Mouse (Mus musculus) heart, embryonic 15.5 days (tissue): Measurements from ENCODE around the gene Patl1. TPM values are rescaled to one million over a fixed set of nuclear protein-coding genes. Genes with fewer than 3 reads are reported as not detected.

Experiments used
- ATAC-seq: fragments of 200-750 bp; cut with Nextera tagmentation; replicated peaks from 2 replicates; pipeline ENCODE4 v1.8.0; 2017; ENCODE audit warnings: low read depth, moderate TSS enrichment; ENCODE audit not compliant: insufficient number of reproducible peaks, insufficient read depth, low FRiP score
- H3K27ac ChIP-seq: fragments of 300-500 bp; sonication (generic); 2 replicates; pipeline ENCODE4 v1.5.1; 2015; ENCODE audit warnings: mild to moderate bottlenecking, inconsistent platforms
- H3K27me3 ChIP-seq: fragments of 300-500 bp; sonication (generic); 2 replicates; pipeline ENCODE4 v1.6.1; 2015; ENCODE audit warnings: inconsistent platforms
- H3K36me3 ChIP-seq: fragments of 300-500 bp; sonication (generic); 2 replicates; pipeline ENCODE4 v1.6.1; 2015; ENCODE audit warnings: mild to moderate bottlenecking, inconsistent platforms
- H3K4me1 ChIP-seq: fragments of 300-500 bp; sonication (generic); replicated peaks from 2 replicates; pipeline ENCODE4 v1.6.1; 2015; ENCODE audit warnings: inconsistent platforms
- H3K4me2 ChIP-seq: fragments of 300-500 bp; sonication (generic); 2 replicates; pipeline ENCODE4 v1.6.1; 2015; ENCODE audit warnings: inconsistent platforms, mild to moderate bottlenecking, moderate library complexity
- H3K4me3 ChIP-seq: fragments of 300-500 bp; sonication (generic); 2 replicates; pipeline ENCODE4 v1.5.1; 2015; ENCODE audit warnings: mild to moderate bottlenecking, inconsistent platforms
- H3K9ac ChIP-seq: fragments of 300-500 bp; sonication (generic); 2 replicates; pipeline ENCODE4 v1.6.1; 2015; ENCODE audit warnings: mild to moderate bottlenecking, inconsistent platforms
- H3K9me3 ChIP-seq: fragments of 300-500 bp; sonication (generic); replicated peaks from 2 replicates; pipeline ENCODE4 v1.6.1; 2016; ENCODE audit warnings: inconsistent platforms
- WGBS: fragments of 180-500 bp; shearing (Covaris S2); methylation state at CpG from one replicate; pipeline ENCODE4 v1.1.7; 2015; ENCODE audit warnings: mixed read lengths; 5-methylcytosine and 5-hydroxymethylcytosine counted together
- microRNA-seq: library from miRNA; unstranded; fragments of <30 nt; microRNA quantifications from one replicate; pipeline ENCODE4, GENCODE M21; 2016
- polyA plus RNA-seq: library from polyadenylated mRNA; unstranded; fragments of >200 nt; fragmentation: Nextera tagmentation; extraction: Ambion mirVana; gene quantifications from 2 replicates; pipeline ENCODE4 v1.2.1, GENCODE M21; 2015

The Patl1 gene
- polyA plus RNA-seq, 1 experiment from 2014 or later, result 17.2 TPM

DNA sequence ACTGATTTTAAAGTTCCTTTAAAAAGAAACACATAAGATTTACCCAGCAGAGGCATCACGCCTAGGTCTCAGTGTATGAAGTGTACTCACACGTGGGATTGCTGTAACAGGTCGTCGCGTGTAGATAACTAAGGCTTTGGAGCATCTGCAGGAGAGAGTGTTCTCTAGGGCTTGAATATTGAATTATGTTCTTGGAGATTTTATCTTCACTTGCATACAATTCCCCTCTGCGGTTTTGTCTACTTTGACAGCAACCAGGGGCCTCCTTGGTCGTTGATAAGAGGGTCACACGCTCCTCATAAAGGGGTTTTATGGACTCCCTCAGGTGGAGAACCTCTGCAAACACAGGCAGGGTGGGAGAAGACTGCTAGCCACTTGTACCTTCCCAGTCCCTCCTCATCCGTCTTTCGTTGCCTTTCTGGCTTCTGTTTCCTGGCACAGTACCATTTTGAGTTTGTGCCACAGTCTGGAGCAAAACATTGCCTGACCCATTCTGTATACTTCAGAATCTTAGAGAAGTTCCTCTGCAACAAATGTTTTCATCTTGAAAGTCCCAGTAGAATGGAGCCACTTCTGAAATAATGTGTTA, 80.3 kb downstream of the Patl1 start:
- Histone ChIP-seq H3K27me3 (no peaks in the 10 kb centered on the region), H3K9me3 (no peaks in the 10 kb centered on the region), H3K27ac (no peak overlapping the region), H3K4me2 (no peak overlapping the region), H3K36me3 (peaks cover 69% of the 10 kb centered on the region), H3K9ac (no peak overlapping the region), H3K4me3 (no peak overlapping the region), H3K4me1 (0 out of 2 replicates have a peak, but pooled peaks cover 4% of the 10 kb centered on the region)
- WGBS, result 81% methylated on average over 10 of the region's 10 CpGs
- ATAC-seq, result no peak

Small RNA genes within 50 kb of the gene (microRNA-seq; reads per million reads assigned to microRNA genes)
- gene Mir6994, result 7.4 reads per million, percentile 22 among the genes with 10 or more reads in this experiment

Other genes with a start within 250 kb of the Patl1 start
- not detected in 2 replicates for gene Oosp1, start 221.2 kb upstream of the Patl1 start, polyA plus RNA-seq
- gene Oosp3, start 215.3 kb upstream of the Patl1 start, polyA plus RNA-seq, result not detected in 2 replicates
- gene Gif, start 164.8 kb upstream of the Patl1 start, polyA plus RNA-seq, result not detected in 2 replicates
- gene Mrpl16, start 142.0 kb upstream of the Patl1 start, polyA plus RNA-seq, result 59.4 and 66.6 TPM in 2 replicates
- 4.3 and 5.9 TPM in 2 replicates for gene Stx3, start 93.0 kb upstream of the Patl1 start, polyA plus RNA-seq
- not detected in 2 replicates for gene Olfr1417, start 73.2 kb upstream of the Patl1 start, polyA plus RNA-seq
- gene Olfr1418, start 51.3 kb upstream of the Patl1 start, polyA plus RNA-seq, result not detected in 2 replicates
- not detected in 2 replicates for gene Olfr1419, start 37.3 kb upstream of the Patl1 start, polyA plus RNA-seq
- 0.05 and 0.28 TPM in 2 replicates for gene Olfr1420, start 25.8 kb upstream of the Patl1 start, polyA plus RNA-seq
- 4.3 and 4.4 TPM in 2 replicates for gene Osbp, start 53.5 kb downstream of the Patl1 start, polyA plus RNA-seq
- 0.03 TPM in 1 of 2 replicates, not detected in the other for gene Olfr1423, start 128.9 kb downstream of the Patl1 start, polyA plus RNA-seq
- gene Olfr1424, start 150.3 kb downstream of the Patl1 start, polyA plus RNA-seq, result not detected in 2 replicates
- not detected in 2 replicates for gene Olfr1425, start 165.3 kb downstream of the Patl1 start, polyA plus RNA-seq
- gene Olfr1426, start 179.6 kb downstream of the Patl1 start, polyA plus RNA-seq, result not detected in 2 replicates
- not detected in 2 replicates for gene Olfr1427, start 190.9 kb downstream of the Patl1 start, polyA plus RNA-seq
- gene Olfr1428, start 203.5 kb downstream of the Patl1 start, polyA plus RNA-seq, result not detected in 2 replicates
- not detected in 2 replicates for gene Olfr76, start 210.8 kb downstream of the Patl1 start, polyA plus RNA-seq